Mouse (Mus musculus) C2C12 (cell line): ENCODE results near the gene Hoxa11.

Experiments used
- CEBPB ChIP-seq: IDR thresholded peaks from one replicate; pipeline ENCODE4 v1.6.1; 2011; ENCODE audit warnings: low read depth, mild to moderate bottlenecking, control low read depth, moderate library complexity
- CTCF ChIP-seq: IDR thresholded peaks from one replicate; pipeline ENCODE4 v1.5.1; 2011; ENCODE audit not compliant: control insufficient read depth, insufficient read depth, insufficient read length
- FOSL1 ChIP-seq: IDR thresholded peaks from one replicate; pipeline ENCODE4 v1.8.0; 2011; ENCODE audit warnings: mild to moderate bottlenecking, low read length; ENCODE audit not compliant: poor library complexity, insufficient read depth, severe bottlenecking
- MAX ChIP-seq: IDR thresholded peaks from one replicate; pipeline ENCODE4 v1.6.1; 2011; ENCODE audit warnings: mild to moderate bottlenecking, control low read depth
- MYOD1 ChIP-seq: IDR thresholded peaks from one replicate; pipeline ENCODE4 v1.6.1; 2011; ENCODE audit warnings: low read depth; ENCODE audit not compliant: control insufficient read depth, insufficient read length
- MYOG ChIP-seq: IDR thresholded peaks from one replicate; pipeline ENCODE4 v1.6.1; 2011; ENCODE audit not compliant: control insufficient read depth, insufficient read length; ENCODE audit errors: extremely low read depth
- USF1 ChIP-seq: IDR thresholded peaks from one replicate; pipeline ENCODE4 v1.6.1; 2011; ENCODE audit warnings: low read depth, mild to moderate bottlenecking, control low read depth, moderate library complexity

DNA sequence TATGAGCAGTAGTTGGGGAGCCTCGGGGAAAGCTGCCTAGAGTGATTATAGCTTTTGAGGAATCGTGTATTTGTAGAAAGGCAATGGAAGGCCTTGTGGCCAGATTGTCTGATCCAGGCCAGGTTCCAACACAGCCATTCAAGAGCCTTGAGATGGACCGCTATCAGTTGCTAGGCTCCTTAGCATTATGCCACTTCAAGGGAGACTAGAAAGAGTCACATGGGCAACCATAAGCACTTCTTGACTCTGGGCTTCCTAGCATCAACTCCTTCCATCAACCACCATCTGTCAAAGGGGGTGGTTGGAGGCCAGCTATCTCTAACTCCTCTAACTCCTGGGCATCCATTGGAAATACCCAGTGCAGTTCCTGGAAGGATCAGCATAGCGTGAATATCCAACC lies 4.2 kb upstream of the Hoxa11 start:
- no peak for TF ChIP-seq CTCF
- TF ChIP-seq USF1, result no peak
- TF ChIP-seq MYOD1, result no peak
- no peak for TF ChIP-seq CEBPB
- no peak for TF ChIP-seq MYOG
- TF ChIP-seq MAX, result no peak
- TF ChIP-seq FOSL1, result no peak
